Mouse (Mus musculus): ENCODE results near the gene Cntrob. TPM values are rescaled to one million over a fixed set of nuclear protein-coding genes. Genes with fewer than 3 reads are reported as not detected.

The Cntrob gene
- total RNA-seq, 2 experiments from 2014 or later, result 15.1 to 15.2 TPM

Other genes with a start within 250 kb of the Cntrob start
- gene Vamp2, start 235.3 kb downstream of the Cntrob start, total RNA-seq (2021), result 100 to 1,000 TPM; 962 to 984 TPM
- 10 to 100 TPM; 78.2 to 92.8 TPM for gene Per1, start 228.6 kb downstream of the Cntrob start, total RNA-seq (2021)
- gene Hes7, start 203.4 kb downstream of the Cntrob start, total RNA-seq (2021), result 1 to 10 TPM in 1 of 2 experiments, under 1 TPM in 1; 0.68 to 1.1 TPM
- 1 to 10 TPM in 1 of 2 experiments, under 1 TPM in 1; 0.96 to 1.2 TPM for gene 9130213A22Rik, start 201.2 kb downstream of the Cntrob start, total RNA-seq (2021)
- 1 to 10 TPM; 6.6 to 6.9 TPM for gene Aloxe3, start 197.9 kb downstream of the Cntrob start, total RNA-seq (2021)
- gene Alox12b, start 166.8 kb downstream of the Cntrob start, total RNA-seq (2021), result 1 to 10 TPM; 5.8 to 7.4 TPM
- gene Alox8, start 125.9 kb downstream of the Cntrob start, total RNA-seq (2021), result 1 to 10 TPM; 5.8 to 7.2 TPM
- gene Gucy2e, start 86.7 kb downstream of the Cntrob start, total RNA-seq (2021), result 1 to 10 TPM; 1.9 TPM
- gene Trappc1, start 205 bp upstream of the Cntrob start, total RNA-seq (2021), result 10 to 100 TPM; 66.5 to 66.6 TPM
- gene Kcnab3, start 2.5 kb upstream of the Cntrob start, total RNA-seq (2021), result 10 to 100 TPM; 21.4 to 21.8 TPM
- 100 to 1,000 TPM; 111 to 119 TPM for gene Rnf227, start 16.7 kb upstream of the Cntrob start, total RNA-seq (2021)
- gene Chd3, start 45.6 kb upstream of the Cntrob start, total RNA-seq (2021), result 100 to 1,000 TPM; 537 to 553 TPM
- gene Naa38, start 71.7 kb upstream of the Cntrob start, total RNA-seq (2021), result 100 to 1,000 TPM; 117 to 118 TPM
- 10 to 100 TPM; 44.6 to 48.6 TPM for gene Cyb5d1, start 71.9 kb upstream of the Cntrob start, total RNA-seq (2021)
- gene Tmem88, start 74.5 kb upstream of the Cntrob start, total RNA-seq (2021), result 1 to 10 TPM; 1.8 to 2.6 TPM
- 10 to 100 TPM; 32.0 to 41.6 TPM for gene Kdm6b, start 89.9 kb upstream of the Cntrob start, total RNA-seq (2021)
- gene Dnah2, start 225.3 kb upstream of the Cntrob start, total RNA-seq (2021), result 1 to 10 TPM; 5.4 to 5.9 TPM
- gene Efnb3, start 236.4 kb upstream of the Cntrob start, total RNA-seq (2021), result 100 to 1,000 TPM; 120 to 121 TPM